ENCODE assay signal across 17 mouse cellular contexts in the genomic region with DNA sequence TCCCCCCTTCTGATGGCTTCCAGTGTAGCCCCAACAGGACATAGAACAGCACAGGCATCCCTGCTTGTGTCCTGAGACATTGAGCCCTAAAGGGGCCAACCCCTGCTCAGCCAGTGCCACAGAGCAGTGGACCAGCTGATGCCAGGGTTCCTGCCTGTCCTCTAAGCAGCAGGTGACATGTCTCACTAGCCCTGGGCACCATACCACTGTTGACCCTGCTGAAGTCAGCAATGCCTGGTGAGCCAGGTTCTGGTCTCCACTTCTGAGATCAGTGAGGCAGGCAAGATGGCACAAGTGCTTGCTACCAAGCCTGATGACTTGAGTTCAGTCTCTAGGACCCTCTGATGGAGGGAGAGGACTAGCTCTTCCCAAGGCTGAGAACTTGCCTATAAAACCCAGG.
"Had no signal": no experiment of that assay in that cellular context is flagged by ENCODE, and none has a peak within 500 bp of the region (broad histone marks: within the 10 kb centered on the region; RNA-seq: fewer than 3 reads in every experiment).

No protein-coding gene starts in this region.

- DNase-seq: lung, adult 18-20 months; lung, embryonic 14.5 days; lung, postnatal 10 days; lung, postnatal 4 days; retina, postnatal 1 day; right cerebral cortex, adult 18-20 months; right cerebral cortex, postnatal 25 days; right cerebral cortex, postnatal 4 days; spleen, adult 18-20 months; thymus, adult 18-20 months; thymus, postnatal 14 days; thymus, postnatal 36 days had no signal

- H3K4me3 ChIP-seq: liver, embryonic 12.5 days; midbrain, embryonic 10.5 days; midbrain, embryonic 13.5 days had no signal

- H3K27me3 ChIP-seq: liver, embryonic 12.5 days; midbrain, embryonic 13.5 days had no signal

- H3K9ac ChIP-seq: liver, embryonic 12.5 days; liver, embryonic 14.5 days; lung, embryonic 14.5 days; midbrain, embryonic 13.5 days had no signal

- H3K4me2 ChIP-seq: liver, embryonic 12.5 days; lung, embryonic 14.5 days; midbrain, embryonic 13.5 days had no signal

- ATAC-seq: liver, embryonic 12.5 days; midbrain, embryonic 13.5 days; midbrain, embryonic 16.5 days had no signal

- H3K9me3 ChIP-seq: liver, embryonic 12.5 days; midbrain, embryonic 10.5 days; midbrain, embryonic 13.5 days had no signal

- H3K27ac ChIP-seq: liver, embryonic 12.5 days; liver, embryonic 14.5 days; midbrain, embryonic 10.5 days; midbrain, embryonic 13.5 days had no signal
